Mouse (Mus musculus) heart, embryonic 10.5 days (tissue): ENCODE measurements at regions not wholly inside any gene's neighbourhood (a gene's known extent, or its start where the extent isn't known, plus 50 kb on each side); places are given as distances from the start of the nearest gene placed in this dataset.

Experiments
- DNase-seq: peaks from one replicate; pipeline ENCODE4 v3.0.0-alpha.2; 2017; ENCODE audit warnings: low spot score
- H3K27ac ChIP-seq: fragments of 300-500 bp; sonication (generic); 2 replicates; pipeline ENCODE4 v1.5.1; 2016; ENCODE audit warnings: mild to moderate bottlenecking
- H3K27me3 ChIP-seq: fragments of 300-500 bp; sonication (generic); 2 replicates; pipeline ENCODE4 v1.6.1; 2016; ENCODE audit warnings: mild to moderate bottlenecking; ENCODE audit not compliant: poor library complexity, insufficient read depth, severe bottlenecking
- H3K36me3 ChIP-seq: fragments of 300-500 bp; sonication (generic); 2 replicates; pipeline ENCODE4 v1.6.1; 2016; ENCODE audit warnings: mild to moderate bottlenecking, moderate library complexity
- H3K4me1 ChIP-seq: fragments of 300-500 bp; sonication (generic); 2 replicates; pipeline ENCODE4 v1.6.1; 2016; ENCODE audit warnings: mild to moderate bottlenecking
- H3K4me3 ChIP-seq: fragments of 300-500 bp; sonication (generic); 2 replicates; pipeline ENCODE4 v1.5.1; 2016; ENCODE audit warnings: mild to moderate bottlenecking, moderate library complexity
- H3K9me3 ChIP-seq: fragments of 300-500 bp; sonication (generic); 2 replicates; pipeline ENCODE4 v1.6.1; 2016; ENCODE audit warnings: mild to moderate bottlenecking, moderate library complexity
- WGBS: fragments of 180-500 bp; shearing (Covaris S2); methylation state at CpG from one replicate; pipeline ENCODE4 v1.1.7; 2016; 5-methylcytosine and 5-hydroxymethylcytosine counted together

- peaks cover 14% of the 10 kb centered on the region for H3K27me3 ChIP-seq
- H3K4me3 ChIP-seq = no peak overlapping the region
- H3K27ac ChIP-seq = no peak overlapping the region
- 91% methylated on average over 1 of the region's 1 CpGs for WGBS
- no peaks in the 10 kb centered on the region for H3K36me3 ChIP-seq
- no peak for DNase-seq
- no peaks in the 10 kb centered on the region for H3K9me3 ChIP-seq
- H3K4me1 ChIP-seq = peaks cover 10% of the 10 kb centered on the region; the same call in 1 of the 2 replicates
Measured at GRCm38 (mm10) chr1:194303951-194304350, 314.1 kb upstream of the Plxna2 start.

- no peak for DNase-seq
- peaks cover 10% of the 10 kb centered on the region; the same call in 1 of the 2 replicates for H3K4me1 ChIP-seq
- H3K27ac ChIP-seq = no peak overlapping the region
- H3K9me3 ChIP-seq = no peaks in the 10 kb centered on the region
- H3K27me3 ChIP-seq = peaks cover 14% of the 10 kb centered on the region
- WGBS = 16% methylated on average over 1 of the region's 1 CpGs
- H3K4me3 ChIP-seq = no peak overlapping the region
- H3K36me3 ChIP-seq = no peaks in the 10 kb centered on the region
Measured at GRCm38 (mm10) chr1:194302775-194303174, 315.2 kb upstream of the Plxna2 start.

- Histone ChIP-seq H3K9me3 (no peaks in the 10 kb centered on the region), H3K27ac (no peak overlapping the region), H3K4me3 (no peak overlapping the region), H3K27me3 (no peaks in the 10 kb centered on the region), H3K4me1 (peaks cover 11% of the 10 kb centered on the region), H3K36me3 (no peaks in the 10 kb centered on the region)
- DNase-seq = no peak
- WGBS = 73% methylated on average over 3 of the region's 3 CpGs
Measured at GRCm38 (mm10) chr1:194281941-194282340, 336.1 kb upstream of the Plxna2 start.

GRCm38 (mm10) chr1:194268028-194268427, 350.0 kb upstream of the Plxna2 start:
- no peaks in the 10 kb centered on the region for H3K4me1 ChIP-seq
- no peaks in the 10 kb centered on the region for H3K27me3 ChIP-seq
- H3K4me3 ChIP-seq = no peak overlapping the region
- no peaks in the 10 kb centered on the region for H3K36me3 ChIP-seq
- H3K27ac ChIP-seq = no peak overlapping the region
- no peak for DNase-seq
- H3K9me3 ChIP-seq = no peaks in the 10 kb centered on the region

- Histone ChIP-seq H3K27ac (no peak overlapping the region), H3K36me3 (no peaks in the 10 kb centered on the region), H3K9me3 (no peaks in the 10 kb centered on the region), H3K27me3 (no peaks in the 10 kb centered on the region), H3K4me3 (no peak overlapping the region), H3K4me1 (no peaks in the 10 kb centered on the region)
- WGBS = 75% methylated on average over 4 of the region's 4 CpGs
- DNase-seq = no peak
Measured at GRCm38 (mm10) chr1:194262374-194262773, 355.6 kb upstream of the Plxna2 start.

- Histone ChIP-seq H3K36me3 (no peaks in the 10 kb centered on the region), H3K9me3 (no peaks in the 10 kb centered on the region), H3K4me3 (no peak overlapping the region), H3K27me3 (no peaks in the 10 kb centered on the region), H3K27ac (no peak overlapping the region), H3K4me1 (no peaks in the 10 kb centered on the region)
- no peak for DNase-seq
- 79% methylated on average over 3 of the region's 3 CpGs for WGBS
Measured at GRCm38 (mm10) chr1:194259957-194260356, 358.1 kb upstream of the Plxna2 start.

GRCm38 (mm10) chr1:194244776-194245366, 373.1 kb upstream of the Plxna2 start:
- no peaks in the 10 kb centered on the region; the same call in 1 of the 2 replicates for H3K27me3 ChIP-seq
- H3K4me3 ChIP-seq = no peak overlapping the region
- H3K9me3 ChIP-seq = no peaks in the 10 kb centered on the region
- no peak overlapping the region for H3K27ac ChIP-seq
- no peaks in the 10 kb centered on the region for H3K4me1 ChIP-seq
- DNase-seq = no peak
- H3K36me3 ChIP-seq = no peaks in the 10 kb centered on the region
- WGBS = 27% methylated on average over 1 of the region's 1 CpGs

- H3K9me3 ChIP-seq = no peaks in the 10 kb centered on the region
Measured at GRCm38 (mm10) chr1:194241111-194241510, 376.9 kb upstream of the Plxna2 start.

GRCm38 (mm10) chr1:194231206-194231605, 386.8 kb upstream of the Plxna2 start:
- no peaks in the 10 kb centered on the region for H3K27me3 ChIP-seq
- H3K9me3 ChIP-seq = no peaks in the 10 kb centered on the region
- no peaks in the 10 kb centered on the region for H3K4me1 ChIP-seq
- H3K36me3 ChIP-seq = no peaks in the 10 kb centered on the region
- 63% methylated on average over 4 of the region's 4 CpGs for WGBS
- DNase-seq = no peak
- H3K4me3 ChIP-seq = no peak overlapping the region
- no peak overlapping the region for H3K27ac ChIP-seq

More at GRCm38 (mm10) chr1:194241111-194241510, 376.9 kb upstream of the Plxna2 start:
- no peaks in the 10 kb centered on the region; the same call in 1 of the 2 replicates for H3K27me3 ChIP-seq
- no peak overlapping the region for H3K27ac ChIP-seq
- no peaks in the 10 kb centered on the region for H3K36me3 ChIP-seq
- no peaks in the 10 kb centered on the region for H3K4me1 ChIP-seq
- H3K4me3 ChIP-seq = no peak overlapping the region
- DNase-seq = no peak

- DNase-seq = no peak
- Histone ChIP-seq H3K27ac (no peak overlapping the region), H3K4me1 (no peaks in the 10 kb centered on the region), H3K36me3 (no peaks in the 10 kb centered on the region), H3K4me3 (no peak overlapping the region), H3K9me3 (no peaks in the 10 kb centered on the region), H3K27me3 (peaks cover 3% of the 10 kb centered on the region; the same call in 1 of the 2 replicates)
- 45% methylated on average over 6 of the region's 6 CpGs for WGBS
Measured at GRCm38 (mm10) chr1:194226550-194227160, 391.4 kb upstream of the Plxna2 start.

- Histone ChIP-seq H3K4me3 (no peak overlapping the region), H3K36me3 (no peaks in the 10 kb centered on the region), H3K27me3 (peaks cover 3% of the 10 kb centered on the region; the same call in 1 of the 2 replicates), H3K4me1 (no peaks in the 10 kb centered on the region), H3K9me3 (no peaks in the 10 kb centered on the region), H3K27ac (no peak overlapping the region)
- no peak for DNase-seq
- 41% methylated on average over 1 of the region's 1 CpGs for WGBS
Measured at GRCm38 (mm10) chr1:194225786-194226185, 392.2 kb upstream of the Plxna2 start.

GRCm38 (mm10) chr1:194224046-194224445, 394.0 kb upstream of the Plxna2 start:
- 92% methylated on average over 1 of the region's 1 CpGs for WGBS
- H3K9me3 ChIP-seq = no peaks in the 10 kb centered on the region
- no peaks in the 10 kb centered on the region for H3K4me1 ChIP-seq
- no peak overlapping the region for H3K4me3 ChIP-seq
- peaks cover 3% of the 10 kb centered on the region; the same call in 1 of the 2 replicates for H3K27me3 ChIP-seq
- H3K36me3 ChIP-seq = no peaks in the 10 kb centered on the region
- DNase-seq = no peak
- H3K27ac ChIP-seq = no peak overlapping the region

- Histone ChIP-seq H3K9me3 (no peaks in the 10 kb centered on the region), H3K27ac (no peak overlapping the region), H3K36me3 (no peaks in the 10 kb centered on the region), H3K4me3 (no peak overlapping the region), H3K4me1 (no peaks in the 10 kb centered on the region), H3K27me3 (peaks cover 3% of the 10 kb centered on the region; the same call in 1 of the 2 replicates)
- no peak for DNase-seq
- WGBS = 72% methylated on average over 2 of the region's 2 CpGs
Measured at GRCm38 (mm10) chr1:194223610-194224009, 394.4 kb upstream of the Plxna2 start.
